Mouse (Mus musculus) limb, embryonic 11.5 days (tissue): ENCODE measurements at regions not wholly inside any gene's neighbourhood (a gene's known extent, or its start where the extent isn't known, plus 50 kb on each side); places are given as distances from the start of the nearest gene placed in this dataset.

Experiments
- ATAC-seq: fragments of 200-750 bp; cut with Nextera tagmentation; 2 replicates; pipeline ENCODE4 v1.8.0; 2017; ENCODE audit warnings: low read depth; ENCODE audit not compliant: insufficient number of reproducible peaks, low FRiP score, low TSS enrichment
- DNase-seq: peaks from one replicate; pipeline ENCODE4 v3.0.0-alpha.2; 2015; ENCODE audit warnings: low spot score
- H3K27ac ChIP-seq: fragments of 300-500 bp; sonication (generic); replicated peaks from 2 replicates; pipeline ENCODE4 v1.5.1; 2014; ENCODE audit warnings: low read depth, mild to moderate bottlenecking, low read length
- H3K27me3 ChIP-seq: fragments of 300-500 bp; sonication (generic); 2 replicates; pipeline ENCODE4 v1.6.1; 2014; ENCODE audit warnings: mild to moderate bottlenecking, low read length, mixed read lengths; ENCODE audit not compliant: control insufficient read depth, insufficient read depth
- H3K36me3 ChIP-seq: fragments of 300-500 bp; sonication (generic); 2 replicates; pipeline ENCODE4 v1.6.1; 2014; ENCODE audit warnings: mild to moderate bottlenecking, low read length, moderate library complexity, mixed read lengths; ENCODE audit not compliant: control insufficient read depth, insufficient read depth
- H3K4me1 ChIP-seq: fragments of 300-500 bp; sonication (generic); 2 replicates; pipeline ENCODE4 v1.6.1; 2014; ENCODE audit warnings: low read length, mixed read lengths; ENCODE audit not compliant: control insufficient read depth, insufficient read depth
- H3K4me2 ChIP-seq: fragments of 300-500 bp; sonication (generic); 2 replicates; pipeline ENCODE4 v1.6.1; 2014; ENCODE audit warnings: low read depth, mild to moderate bottlenecking, moderate library complexity; ENCODE audit not compliant: severe bottlenecking
- H3K4me3 ChIP-seq: fragments of 300-500 bp; sonication (generic); 2 replicates; pipeline ENCODE4 v1.5.1; 2014; ENCODE audit warnings: low read depth, low read length
- H3K9ac ChIP-seq: fragments of 300-500 bp; sonication (generic); 2 replicates; pipeline ENCODE4 v1.6.1; 2014; ENCODE audit warnings: mild to moderate bottlenecking, low read length
- H3K9me3 ChIP-seq: fragments of 300-500 bp; sonication (generic); 2 replicates; pipeline ENCODE4 v1.6.1; 2016; ENCODE audit warnings: low read length; ENCODE audit not compliant: control insufficient read depth
- WGBS: fragments of 180-500 bp; shearing (Covaris S2); extraction: QIAGEN DNeasy Blood & Tissue Kit; methylation state at CpG from one replicate; pipeline ENCODE4 v1.1.7; 2014; 5-methylcytosine and 5-hydroxymethylcytosine counted together

DNA sequence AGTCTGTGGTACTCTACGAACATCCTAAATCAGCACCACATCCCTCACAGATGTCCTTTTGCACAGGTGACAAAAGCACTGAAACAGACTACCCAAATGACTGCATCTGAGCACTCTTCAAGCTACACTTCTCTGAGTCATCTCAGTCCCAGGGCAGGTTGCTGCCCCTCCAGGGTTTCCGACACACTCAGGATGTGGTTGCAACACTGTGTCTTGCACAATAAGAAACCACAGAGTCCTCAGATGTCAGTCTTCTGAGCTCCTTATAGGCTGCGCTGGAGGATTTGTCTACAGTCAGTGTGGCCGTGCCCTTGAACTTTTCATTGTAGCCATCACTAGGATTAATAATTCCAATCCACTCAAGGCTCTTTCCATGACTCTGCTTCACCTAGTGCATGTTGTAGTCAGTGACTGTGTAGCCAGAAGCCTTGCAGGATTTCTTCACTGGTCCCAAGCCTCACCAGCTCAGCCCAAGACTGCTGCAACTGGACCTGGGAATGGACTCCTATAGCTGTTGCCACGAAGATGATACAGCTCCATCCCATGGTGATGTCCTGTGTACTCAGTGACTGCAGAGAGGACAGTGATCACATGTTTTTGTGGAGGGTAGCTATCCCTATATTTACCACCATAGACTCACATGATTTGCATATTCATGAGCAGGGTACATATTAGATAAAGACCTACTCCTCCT, 1103.3 kb upstream of the Tenm3 start:
- no peak overlapping the region for H3K4me3 ChIP-seq
- no peak overlapping the region for H3K9ac ChIP-seq
- H3K27me3 ChIP-seq, result no peaks in the 10 kb centered on the region
- no peaks in the 10 kb centered on the region for H3K4me1 ChIP-seq
- no peaks in the 10 kb centered on the region for H3K9me3 ChIP-seq
- no peak overlapping the region for H3K27ac ChIP-seq
- 97% methylated on average over 5 of the region's 5 CpGs for WGBS
- DNase-seq (no peak), ATAC-seq (no peak)
- H3K4me2 ChIP-seq, result no peak overlapping the region
- no peaks in the 10 kb centered on the region for H3K36me3 ChIP-seq

GRCm38 (mm10) chr8:49932124-49932523, 1088.4 kb upstream of the Tenm3 start:
- no peak for DNase-seq
- Histone ChIP-seq H3K27me3 (no peaks in the 10 kb centered on the region), H3K4me1 (no peaks in the 10 kb centered on the region), H3K9me3 (no peaks in the 10 kb centered on the region), H3K9ac (no peak overlapping the region), H3K36me3 (no peaks in the 10 kb centered on the region), H3K4me2 (no peak overlapping the region), H3K4me3 (no peak overlapping the region), H3K27ac (no peak overlapping the region)
- 90% methylated on average over 6 of the region's 6 CpGs for WGBS
- ATAC-seq, result no peak

- H3K27me3 ChIP-seq, result no peaks in the 10 kb centered on the region
- ATAC-seq (no peak), DNase-seq (no peak)
- no peak overlapping the region for H3K4me2 ChIP-seq
- H3K9ac ChIP-seq, result no peak overlapping the region
- H3K36me3 ChIP-seq, result no peaks in the 10 kb centered on the region
- no peak overlapping the region for H3K27ac ChIP-seq
- no peak overlapping the region for H3K4me3 ChIP-seq
- no peaks in the 10 kb centered on the region for H3K9me3 ChIP-seq
- no peaks in the 10 kb centered on the region for H3K4me1 ChIP-seq
- 42% methylated on average over 9 of the region's 9 CpGs for WGBS
These were observed 1082.8 kb upstream of the Tenm3 start for GRCm38 (mm10) chr8:49926402-49927172.

- DNase-seq (no peak), ATAC-seq (no peak)
- no peak overlapping the region for H3K27ac ChIP-seq
- H3K4me3 ChIP-seq, result no peak overlapping the region
- no peak overlapping the region for H3K4me2 ChIP-seq
- no peaks in the 10 kb centered on the region for H3K27me3 ChIP-seq
- no peaks in the 10 kb centered on the region for H3K9me3 ChIP-seq
- no peaks in the 10 kb centered on the region for H3K36me3 ChIP-seq
- no peak overlapping the region for H3K9ac ChIP-seq
- H3K4me1 ChIP-seq, result peaks cover 6% of the 10 kb centered on the region; the same call in 1 of the 2 replicates
These were observed 1061.3 kb upstream of the Tenm3 start for GRCm38 (mm10) chr8:49905099-49905498.

GRCm38 (mm10) chr8:49902032-49902431, 1058.3 kb upstream of the Tenm3 start:
- WGBS, result 41% methylated on average over 6 of the region's 6 CpGs
- peak; percentile 24 for DNase-seq
- H3K9me3 ChIP-seq, result no peaks in the 10 kb centered on the region
- H3K4me1 ChIP-seq, result peaks cover 6% of the 10 kb centered on the region; the same call in 1 of the 2 replicates
- H3K27me3 ChIP-seq, result no peaks in the 10 kb centered on the region
- no peaks in the 10 kb centered on the region for H3K36me3 ChIP-seq
- H3K27ac ChIP-seq, result no peak overlapping the region
- no peak overlapping the region for H3K9ac ChIP-seq
- H3K4me3 ChIP-seq, result no peak overlapping the region
- no peak for ATAC-seq
- no peak overlapping the region for H3K4me2 ChIP-seq

GRCm38 (mm10) chr8:49901601-49902000, 1057.8 kb upstream of the Tenm3 start:
- no peaks in the 10 kb centered on the region for H3K27me3 ChIP-seq
- no peak overlapping the region for H3K9ac ChIP-seq
- H3K4me2 ChIP-seq, result no peak overlapping the region
- ATAC-seq (no peak), DNase-seq (peak; percentile 47)
- H3K4me3 ChIP-seq, result no peak overlapping the region
- H3K27ac ChIP-seq, result no peak overlapping the region
- peaks cover 6% of the 10 kb centered on the region; the same call in 1 of the 2 replicates for H3K4me1 ChIP-seq
- H3K9me3 ChIP-seq, result no peaks in the 10 kb centered on the region
- no peaks in the 10 kb centered on the region for H3K36me3 ChIP-seq
- WGBS, result 34% methylated on average over 9 of the region's 9 CpGs
